8 mouse cellular contexts compared by ENCODE assay signal in the genomic region with DNA sequence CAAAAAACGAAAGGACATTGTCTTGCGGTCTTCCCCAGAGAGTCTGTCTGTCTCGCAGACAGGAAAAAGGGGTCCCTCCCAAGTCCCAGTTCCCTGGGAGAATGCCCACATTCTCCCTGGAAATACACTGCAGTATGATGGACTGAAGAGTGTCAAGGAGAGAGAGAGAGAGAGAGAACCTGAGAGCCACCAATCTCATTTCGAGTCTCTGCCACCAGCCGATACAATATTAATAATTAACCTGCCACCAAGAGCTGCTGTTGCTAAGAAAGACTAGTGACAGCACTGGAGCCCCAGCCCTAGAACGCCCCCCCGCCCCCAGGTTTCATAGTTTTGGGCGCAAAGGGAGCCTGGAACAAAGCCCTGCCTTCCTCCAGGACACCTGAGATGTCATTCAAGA.
A peak's percentile ranks its signal among the peaks of the same experiment; 100 is the strongest.
DNase-seq lines count a peak whose midpoint lies in the region; ATAC-seq and TF ChIP-seq lines count a peak whose summit lies in the region.

No protein-coding gene starts in this region.

- H3K9ac ChIP-seq in kidney, postnatal 0 days (ENCODE audit: low read depth, low read length), result no peak overlapping the region
- H3K9ac ChIP-seq in forebrain, embryonic 14.5 days (ENCODE audit: low read length), result peak overlapping the region; percentile 70; the same call in 1 of the 2 replicates
- H3K9ac ChIP-seq in limb, embryonic 13.5 days, result peak overlapping the region; percentile 63
- peak overlapping the region; percentile 29; the same call in 1 of the 2 replicates for H3K9ac ChIP-seq in neural tube, embryonic 15.5 days (replicated peaks)

- H3K4me1 ChIP-seq in kidney, postnatal 0 days (replicated peaks; ENCODE audit: insufficient read depth, low read length), result peaks cover 7% of the 10 kb centered on the region; the same call in 1 of the 2 replicates
- peaks cover 30% of the 10 kb centered on the region for H3K4me1 ChIP-seq in forebrain, embryonic 14.5 days (ENCODE audit: control insufficient read depth, insufficient read depth, low read length)
- H3K4me1 ChIP-seq in limb, embryonic 13.5 days, result peaks cover 23% of the 10 kb centered on the region
- H3K4me1 ChIP-seq in neural tube, embryonic 15.5 days, result peaks cover 44% of the 10 kb centered on the region

- H3K4me3 ChIP-seq in kidney, postnatal 0 days (replicated peaks; ENCODE audit: low read depth, low read length), result peak overlapping the region; percentile 36; the same call in 1 of the 2 replicates
- peak overlapping the region; percentile 45 for H3K4me3 ChIP-seq in forebrain, embryonic 14.5 days (ENCODE audit: low read depth, low read length)
- H3K4me3 ChIP-seq in limb, embryonic 13.5 days, result peak overlapping the region; percentile 54
- H3K4me3 ChIP-seq in neural tube, embryonic 15.5 days (replicated peaks), result peak overlapping the region; percentile 50

- no peak for TF ChIP-seq CTCF in kidney, postnatal 0 days (IDR thresholded peaks at IDR 0.05; ENCODE audit: low read depth)

- no peaks in the 10 kb centered on the region for H3K36me3 ChIP-seq in kidney, postnatal 0 days (ENCODE audit: insufficient read depth, low read length)
- no peaks in the 10 kb centered on the region for H3K36me3 ChIP-seq in forebrain, embryonic 14.5 days (ENCODE audit: control insufficient read depth, insufficient read depth, low read length)
- H3K36me3 ChIP-seq in limb, embryonic 13.5 days, result no peaks in the 10 kb centered on the region
- no peaks in the 10 kb centered on the region for H3K36me3 ChIP-seq in neural tube, embryonic 15.5 days

- H3K9me3 ChIP-seq in kidney, postnatal 0 days (replicated peaks; ENCODE audit: low read length), result no peaks in the 10 kb centered on the region
- no peaks in the 10 kb centered on the region for H3K9me3 ChIP-seq in forebrain, embryonic 14.5 days (replicated peaks; ENCODE audit: control insufficient read depth, low read length)
- H3K9me3 ChIP-seq in limb, embryonic 13.5 days, result no peaks in the 10 kb centered on the region
- no peaks in the 10 kb centered on the region for H3K9me3 ChIP-seq in neural tube, embryonic 15.5 days (replicated peaks)

- 44% methylated on average over 8 of the region's 8 CpGs for WGBS in kidney, postnatal 0 days
- 50% methylated on average over 8 of the region's 8 CpGs for WGBS in forebrain, embryonic 14.5 days
- 49% methylated on average over 8 of the region's 8 CpGs for WGBS in limb, embryonic 13.5 days
- WGBS in neural tube, embryonic 15.5 days, result 43% methylated on average over 8 of the region's 8 CpGs

- no peak for DNase-seq in kidney, postnatal 0 days (ENCODE audit: low spot score)
- DNase-seq in kidney, postnatal 10 days, result no peak
- DNase-seq in forebrain, embryonic 14.5 days (ENCODE audit: low spot score), result peak; percentile 16
- DNase-seq in embryo, embryonic 10.5 days (ENCODE audit: low spot score), result no peak
- no peak for DNase-seq in gastrocnemius, postnatal 4 days (ENCODE audit: low spot score in 2 of 2)
- DNase-seq in frontal cortex, postnatal 25 days (ENCODE audit: low spot score in 2 of 2), result no peak

- no peak for ATAC-seq in kidney, postnatal 0 days (replicated peaks; ENCODE audit: low FRiP score, low read depth)
- no peak for ATAC-seq in forebrain, embryonic 14.5 days
- ATAC-seq in limb, embryonic 13.5 days (ENCODE audit: low FRiP score, low read depth), result no peak
- no peak for ATAC-seq in neural tube, embryonic 15.5 days (ENCODE audit: low FRiP score)

- no peaks in the 10 kb centered on the region; the same call in 1 of the 2 replicates for H3K27me3 ChIP-seq in kidney, postnatal 0 days (ENCODE audit: insufficient read depth, low read length)
- H3K27me3 ChIP-seq in forebrain, embryonic 14.5 days (replicated peaks; ENCODE audit: control insufficient read depth, insufficient read depth, low read length), result no peaks in the 10 kb centered on the region; the same call in 1 of the 2 replicates
- peaks cover 40% of the 10 kb centered on the region for H3K27me3 ChIP-seq in limb, embryonic 13.5 days
- peaks cover 19% of the 10 kb centered on the region for H3K27me3 ChIP-seq in neural tube, embryonic 15.5 days (replicated peaks)

- H3K4me2 ChIP-seq in kidney, postnatal 0 days (ENCODE audit: low read length), result peak overlapping the region; percentile 89
- peak overlapping the region; percentile 99 for H3K4me2 ChIP-seq in forebrain, embryonic 14.5 days (ENCODE audit: low read length)
- H3K4me2 ChIP-seq in limb, embryonic 13.5 days (replicated peaks), result peak overlapping the region; percentile 99
- peak overlapping the region; percentile 97 for H3K4me2 ChIP-seq in neural tube, embryonic 15.5 days

- no peak overlapping the region for H3K27ac ChIP-seq in kidney, postnatal 0 days
- no peak overlapping the region for H3K27ac ChIP-seq in forebrain, embryonic 14.5 days (ENCODE audit: low read depth, low read length)
- H3K27ac ChIP-seq in limb, embryonic 13.5 days, result no peak overlapping the region
- no peak overlapping the region for H3K27ac ChIP-seq in neural tube, embryonic 15.5 days (replicated peaks)
